Mouse (Mus musculus) central nervous system, embryonic 14 days (tissue): ENCODE results near the gene Tmco3. TPM values are rescaled to one million over a fixed set of nuclear protein-coding genes. Genes with fewer than 3 reads are reported as not detected.

Experiments used
- polyA plus RNA-seq: library from polyadenylated mRNA; depleted of rRNA; stranded (reverse); fragments of >200 nt; gene quantifications from 2 replicates; pipeline ENCODE4 v1.2.3, GENCODE M21; 2012; rRNA removed

The Tmco3 gene
- polyA plus RNA-seq = 35.8 and 37.3 TPM in 2 replicates

GRCm38 (mm10) chr8:13287692-13288623, at the start of gene Tmco3, which contains the start of gene Dcun1d2:
Gene Tmco3, plus strand, starts transcription at chr8:13288190.
Gene Dcun1d2, minus strand, starts transcription at chr8:13288131.

DNA sequence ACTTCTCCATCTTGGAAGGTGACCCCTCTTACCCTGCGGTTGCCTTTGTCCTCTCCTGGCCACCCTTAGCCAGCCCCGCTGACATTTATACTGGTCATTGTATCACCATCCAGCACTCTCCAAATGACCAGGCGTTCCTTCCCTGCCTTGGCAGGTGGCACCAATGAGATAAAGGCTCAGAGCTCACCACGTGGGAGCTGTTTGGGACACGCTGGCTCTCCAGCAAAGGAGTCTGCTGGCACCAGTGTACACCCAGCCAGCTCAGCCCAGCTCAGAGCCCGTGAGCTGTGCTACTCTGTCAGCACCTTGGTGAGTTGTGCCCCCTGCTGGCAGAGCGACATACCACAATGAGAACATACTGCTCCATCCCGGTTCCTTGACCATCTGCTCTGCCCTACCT, 34.0 kb upstream of the Tmco3 start, which contains the start of gene Adprhl1:
TSS of gene Adprhl1 (minus strand) at position 144 of the 400 bp plus-strand sequence.

DNA sequence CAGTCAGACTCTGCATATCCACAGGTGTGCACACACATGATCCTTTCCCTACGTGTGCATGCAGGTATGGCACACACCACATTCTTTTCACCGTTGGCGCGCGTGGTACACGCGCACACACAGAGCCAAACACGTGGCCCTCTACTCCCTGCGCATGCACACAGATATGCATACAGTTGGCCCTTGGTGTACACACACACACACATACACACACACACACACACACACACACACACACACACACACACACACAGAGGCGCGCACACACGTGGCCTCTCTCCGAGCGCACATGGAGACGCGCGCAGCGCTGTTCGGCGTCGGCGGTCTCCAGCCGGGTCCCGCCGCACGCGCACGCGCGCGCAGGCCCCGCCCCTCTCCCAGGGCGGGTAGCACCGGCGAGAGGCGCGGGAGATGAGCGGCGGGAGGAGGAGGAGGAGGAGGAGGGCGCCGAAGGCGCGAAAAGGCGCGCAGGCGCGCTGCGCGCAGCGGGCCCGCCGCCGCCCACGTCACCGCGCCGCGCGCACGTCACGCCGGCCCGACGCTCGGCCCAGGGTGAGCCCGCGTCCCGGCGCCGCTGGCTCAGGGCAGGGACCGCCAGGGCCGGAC, 50.4 kb downstream of the Tmco3 start, which contains the start of gene Tfdp1:
TSS of gene Tfdp1 (plus strand) at position 497 of the 606 bp plus-strand sequence.

Other genes with a start within 250 kb of the Tmco3 start
- gene Proz, start 227.3 kb upstream of the Tmco3 start, polyA plus RNA-seq = 0.18 and 0.20 TPM in 2 replicates
- gene Pcid2, start 182.7 kb upstream of the Tmco3 start, polyA plus RNA-seq = 33.8 and 36.5 TPM in 2 replicates
- gene Cul4a, start 182.6 kb upstream of the Tmco3 start, polyA plus RNA-seq = 58.1 and 63.6 TPM in 2 replicates
- gene Lamp1, start 129.0 kb upstream of the Tmco3 start, polyA plus RNA-seq = 238 and 256 TPM in 2 replicates
- 13.3 and 16.8 TPM in 2 replicates for gene Grtp1, start 87.6 kb upstream of the Tmco3 start, polyA plus RNA-seq
- gene Adprhl1, start 34.0 kb upstream of the Tmco3 start, polyA plus RNA-seq = 0.14 and 0.79 TPM in 2 replicates
- 38.2 and 44.7 TPM in 2 replicates for gene Dcun1d2, start 59 bp upstream of the Tmco3 start, polyA plus RNA-seq
- 168 and 188 TPM in 2 replicates for gene Tfdp1, start 50.6 kb downstream of the Tmco3 start, polyA plus RNA-seq
- gene Atp4b, start 108.6 kb downstream of the Tmco3 start, polyA plus RNA-seq = not detected in 2 replicates
- gene Grk1, start 116.9 kb downstream of the Tmco3 start, polyA plus RNA-seq = 0.10 and 0.11 TPM in 2 replicates
- 0.15 and 0.31 TPM in 2 replicates for gene Tmem255b, start 147.0 kb downstream of the Tmco3 start, polyA plus RNA-seq
- gene Gas6, start 206.3 kb downstream of the Tmco3 start, polyA plus RNA-seq = 30.1 and 35.9 TPM in 2 replicates